Mouse (Mus musculus) hindbrain, embryonic 11.5 days (tissue): ENCODE measurements around the gene Tbc1d32. TPM values are rescaled to one million over a fixed set of nuclear protein-coding genes. Genes with fewer than 3 reads are reported as not detected.

Experiments
- ATAC-seq: fragments of 200-750 bp; cut with Nextera tagmentation; 2 replicates; pipeline ENCODE4 v1.8.0; 2017; ENCODE audit warnings: mild to moderate bottlenecking, moderate TSS enrichment, moderate library complexity; ENCODE audit not compliant: low FRiP score
- DNase-seq: peaks from one replicate; pipeline ENCODE4 v3.0.0-alpha.2; 2015; ENCODE audit warnings: low spot score
- H3K27ac ChIP-seq: fragments of 300-500 bp; sonication (generic); 2 replicates; pipeline ENCODE4 v1.5.1; 2014; ENCODE audit warnings: mild to moderate bottlenecking, low read depth, low read length
- H3K27me3 ChIP-seq: fragments of 300-500 bp; sonication (generic); 2 replicates; pipeline ENCODE4 v1.6.1; 2014; ENCODE audit warnings: mild to moderate bottlenecking, low read length, moderate library complexity, mixed read lengths; ENCODE audit not compliant: control insufficient read depth, insufficient read depth
- H3K36me3 ChIP-seq: fragments of 300-500 bp; sonication (generic); 2 replicates; pipeline ENCODE4 v1.6.1; 2014; ENCODE audit warnings: mild to moderate bottlenecking, low read length, moderate library complexity, mixed read lengths; ENCODE audit not compliant: control insufficient read depth, insufficient read depth
- H3K4me1 ChIP-seq: fragments of 300-500 bp; sonication (generic); replicated peaks from 2 replicates; pipeline ENCODE4 v1.6.1; 2014; ENCODE audit warnings: low read length, mixed read lengths; ENCODE audit not compliant: control insufficient read depth, insufficient read depth
- H3K4me2 ChIP-seq: fragments of 300-500 bp; sonication (generic); replicated peaks from 2 replicates; pipeline ENCODE4 v1.6.1; 2014; ENCODE audit warnings: mild to moderate bottlenecking, low read depth, low read length
- H3K4me3 ChIP-seq: fragments of 300-500 bp; sonication (generic); 2 replicates; pipeline ENCODE4 v1.5.1; 2014; ENCODE audit warnings: low read depth, low read length
- H3K9ac ChIP-seq: fragments of 300-500 bp; sonication (generic); 2 replicates; pipeline ENCODE4 v1.6.1; 2014; ENCODE audit warnings: low read depth, low read length
- H3K9me3 ChIP-seq: fragments of 300-500 bp; sonication (generic); 2 replicates; pipeline ENCODE4 v1.6.1; 2016; ENCODE audit warnings: low read length; ENCODE audit not compliant: control insufficient read depth
- WGBS: fragments of 180-500 bp; shearing (Covaris S2); extraction: QIAGEN DNeasy Blood & Tissue Kit; methylation state at CpG from one replicate; pipeline ENCODE4 v1.1.7; 2014; 5-methylcytosine and 5-hydroxymethylcytosine counted together
- polyA plus RNA-seq: library from polyadenylated mRNA; unstranded; fragments of >200 nt; fragmentation: Nextera tagmentation; extraction: Ambion mirVana; gene quantifications from 2 replicates; pipeline ENCODE4 v1.2.1, GENCODE M21; 2014

Gene Tbc1d32
- polyA plus RNA-seq, 1 experiment from 2014 or later: 3.8 TPM

GRCm38 (mm10) chr10:56099126-56099525 is 129.4 kb downstream of the Tbc1d32 start:
- Histone ChIP-seq H3K27ac (no peak overlapping the region), H3K9ac (no peak overlapping the region), H3K4me1 (no peaks in the 10 kb centered on the region), H3K9me3 (no peaks in the 10 kb centered on the region), H3K27me3 (no peaks in the 10 kb centered on the region), H3K4me3 (no peak overlapping the region), H3K4me2 (no peak overlapping the region), H3K36me3 (0 out of 2 replicates have a peak, but pooled peaks cover 2% of the 10 kb centered on the region)
- ATAC-seq (no peak), DNase-seq (no peak)
- WGBS: 87% methylated on average over 3 of the region's 3 CpGs

- no peaks in the 10 kb centered on the region for H3K9me3 ChIP-seq
- no peak overlapping the region for H3K9ac ChIP-seq
- no peak overlapping the region for H3K27ac ChIP-seq
- ATAC-seq (no peak), DNase-seq (no peak)
- 0 out of 2 replicates have a peak, but pooled peaks cover 2% of the 10 kb centered on the region for H3K36me3 ChIP-seq
- no peaks in the 10 kb centered on the region for H3K4me1 ChIP-seq
- no peak overlapping the region for H3K4me2 ChIP-seq
- H3K4me3 ChIP-seq: no peak overlapping the region
- no peaks in the 10 kb centered on the region for H3K27me3 ChIP-seq
Measured at GRCm38 (mm10) chr10:56096757-56097156, 131.7 kb downstream of the Tbc1d32 start.

GRCm38 (mm10) chr10:56094586-56094985 is 133.9 kb downstream of the Tbc1d32 start:
- Histone ChIP-seq H3K4me2 (no peak overlapping the region), H3K4me3 (no peak overlapping the region), H3K4me1 (no peaks in the 10 kb centered on the region), H3K27ac (no peak overlapping the region), H3K9me3 (no peaks in the 10 kb centered on the region), H3K9ac (no peak overlapping the region), H3K36me3 (no peaks in the 10 kb centered on the region), H3K27me3 (no peaks in the 10 kb centered on the region)
- DNase-seq (no peak), ATAC-seq (peak; percentile 38; the same call in 1 of the 2 replicates)
- 83% methylated on average over 5 of the region's 5 CpGs for WGBS

GRCm38 (mm10) chr10:56089714-56090113 is 138.8 kb downstream of the Tbc1d32 start:
- Histone ChIP-seq H3K4me3 (no peak overlapping the region), H3K27me3 (no peaks in the 10 kb centered on the region), H3K27ac (no peak overlapping the region), H3K4me2 (no peak overlapping the region), H3K36me3 (no peaks in the 10 kb centered on the region), H3K4me1 (no peaks in the 10 kb centered on the region), H3K9me3 (no peaks in the 10 kb centered on the region), H3K9ac (no peak overlapping the region)
- WGBS: 83% methylated on average over 4 of the region's 4 CpGs
- ATAC-seq (no peak), DNase-seq (no peak)

GRCm38 (mm10) chr10:56062746-56063145 is 165.7 kb downstream of the Tbc1d32 start:
- DNase-seq: no peak
- ATAC-seq: no peak
- no peaks in the 10 kb centered on the region for H3K36me3 ChIP-seq
- H3K27me3 ChIP-seq: no peaks in the 10 kb centered on the region
- no peak overlapping the region for H3K4me3 ChIP-seq
- H3K9me3 ChIP-seq: no peaks in the 10 kb centered on the region
- no peak overlapping the region for H3K9ac ChIP-seq
- H3K27ac ChIP-seq: no peak overlapping the region
- H3K4me1 ChIP-seq: no peaks in the 10 kb centered on the region
- 97% methylated on average over 2 of the region's 2 CpGs for WGBS
- no peak overlapping the region for H3K4me2 ChIP-seq

GRCm38 (mm10) chr10:56061238-56061830 is 167.2 kb downstream of the Tbc1d32 start:
- H3K4me1 ChIP-seq: no peaks in the 10 kb centered on the region
- no peak overlapping the region for H3K9ac ChIP-seq
- no peaks in the 10 kb centered on the region for H3K9me3 ChIP-seq
- no peaks in the 10 kb centered on the region for H3K36me3 ChIP-seq
- DNase-seq: no peak
- ATAC-seq: no peak
- H3K27me3 ChIP-seq: no peaks in the 10 kb centered on the region
- no peak overlapping the region for H3K27ac ChIP-seq
- no peak overlapping the region for H3K4me2 ChIP-seq
- 86% methylated on average over 2 of the region's 2 CpGs for WGBS
- no peak overlapping the region for H3K4me3 ChIP-seq

- 62% methylated on average over 3 of the region's 3 CpGs for WGBS
- H3K9ac ChIP-seq: no peak overlapping the region
- DNase-seq (no peak), ATAC-seq (peak; percentile 45; the same call in 1 of the 2 replicates)
- no peaks in the 10 kb centered on the region for H3K36me3 ChIP-seq
- no peaks in the 10 kb centered on the region for H3K4me1 ChIP-seq
- no peaks in the 10 kb centered on the region for H3K9me3 ChIP-seq
- no peak overlapping the region for H3K4me3 ChIP-seq
- no peak overlapping the region for H3K4me2 ChIP-seq
- H3K27me3 ChIP-seq: no peaks in the 10 kb centered on the region
- H3K27ac ChIP-seq: no peak overlapping the region
Measured at GRCm38 (mm10) chr10:56058979-56059422, 169.5 kb downstream of the Tbc1d32 start.

- H3K4me2 ChIP-seq: no peak overlapping the region
- H3K9me3 ChIP-seq: no peaks in the 10 kb centered on the region
- no peak overlapping the region for H3K9ac ChIP-seq
- H3K4me3 ChIP-seq: no peak overlapping the region
- ATAC-seq (no peak), DNase-seq (no peak)
- no peaks in the 10 kb centered on the region for H3K4me1 ChIP-seq
- no peak overlapping the region for H3K27ac ChIP-seq
- H3K27me3 ChIP-seq: no peaks in the 10 kb centered on the region
- H3K36me3 ChIP-seq: no peaks in the 10 kb centered on the region
Measured at GRCm38 (mm10) chr10:56025400-56025799, 203.1 kb downstream of the Tbc1d32 start.

- 87% methylated on average over 2 of the region's 2 CpGs for WGBS
- Histone ChIP-seq H3K27ac (no peak overlapping the region), H3K4me1 (no peaks in the 10 kb centered on the region), H3K27me3 (no peaks in the 10 kb centered on the region), H3K9ac (no peak overlapping the region), H3K9me3 (no peaks in the 10 kb centered on the region), H3K4me2 (no peak overlapping the region), H3K36me3 (no peaks in the 10 kb centered on the region), H3K4me3 (no peak overlapping the region)
- no peak for DNase-seq
- no peak for ATAC-seq
Measured at GRCm38 (mm10) chr10:56024579-56024978, 203.9 kb downstream of the Tbc1d32 start.
